Mouse (Mus musculus): ENCODE data around the gene Il17ra.

DNA sequence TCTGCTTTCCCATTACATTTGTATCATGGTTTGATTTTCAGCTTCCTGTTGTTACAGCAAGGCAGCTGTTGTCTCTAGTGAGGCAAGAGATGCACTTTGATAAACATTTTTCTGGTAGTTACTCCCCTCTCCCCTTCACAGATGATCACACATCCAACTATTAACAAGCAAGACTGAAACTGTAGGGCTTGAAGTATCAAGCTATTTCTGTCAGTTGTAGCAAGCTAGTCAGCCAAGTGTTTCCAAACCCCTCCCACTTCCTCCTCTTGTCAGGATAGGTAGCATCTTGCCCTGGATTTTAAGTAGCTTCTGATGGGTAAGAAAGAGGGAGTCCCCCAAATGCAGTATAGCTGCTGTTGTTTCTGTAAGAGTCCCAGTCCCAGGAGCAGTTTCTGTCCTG is 6.7 kb downstream of the Il17ra start:
- TF ChIP-seq MAX (IDR thresholded peaks at IDR 0.05) (no peak), CTCF (IDR thresholded peaks at IDR 0.05; ENCODE audit: control insufficient read depth, insufficient read depth, insufficient read length) (no peak), MYOG (IDR thresholded peaks at IDR 0.05; ENCODE audit: control insufficient read depth, extremely low read depth, insufficient read length) (no peak), USF1 (IDR thresholded peaks at IDR 0.05; ENCODE audit: low read depth) (no peak), MYOD1 (IDR thresholded peaks at IDR 0.05; ENCODE audit: control insufficient read depth, insufficient read length, low read depth) (no peak)

Measured in C2C12 (cell line).